In the genomic region with DNA sequence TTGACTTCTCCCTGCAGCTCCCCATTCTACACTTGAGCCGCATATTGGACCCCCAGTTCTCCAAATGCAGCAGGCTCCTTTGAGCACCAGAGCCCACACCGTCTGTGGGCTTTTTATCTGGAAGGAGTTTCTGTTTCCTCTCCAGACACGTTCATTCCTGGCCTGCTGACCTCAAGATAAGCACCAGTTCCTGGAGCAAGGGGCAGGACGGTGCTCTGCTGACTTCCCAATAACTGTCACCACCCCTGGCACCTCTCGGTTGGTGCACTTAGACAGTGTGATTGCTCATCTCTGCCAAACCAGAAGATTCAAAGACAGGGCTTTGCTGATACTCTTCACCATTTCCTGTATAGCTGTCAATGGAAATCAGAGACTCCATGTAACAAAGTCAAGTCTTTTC, we compare ENCODE assay signal across 11 mouse cellular contexts.
DNase-seq lines count a peak whose midpoint lies in the region; ATAC-seq and TF ChIP-seq lines count a peak whose summit lies in the region.
"Had no signal": no experiment of that assay in that cellular context is flagged by ENCODE, and none has a peak within 500 bp of the region (broad histone marks: within the 10 kb centered on the region; RNA-seq: fewer than 3 reads in every experiment).

No protein-coding gene starts in this region.

- H3K4me1 ChIP-seq in kidney, embryonic 16.5 days (ENCODE audit: insufficient read depth, low read length), result peaks cover 5% of the 10 kb centered on the region
- H3K4me1 ChIP-seq in intestine, embryonic 15.5 days (replicated peaks), result peaks cover 8% of the 10 kb centered on the region; the same call in 1 of the 2 replicates

- no peak for ATAC-seq in kidney, embryonic 16.5 days (ENCODE audit: low FRiP score, low TSS enrichment)
- peak; percentile 25; the same call in 1 of the 2 replicates for ATAC-seq in intestine, embryonic 15.5 days
- ATAC-seq: forebrain, embryonic 13.5 days had no signal

- H3K9me3 ChIP-seq in kidney, embryonic 16.5 days (ENCODE audit: low read length), result no peaks in the 10 kb centered on the region
- no peaks in the 10 kb centered on the region for H3K9me3 ChIP-seq in intestine, embryonic 15.5 days
- H3K9me3 ChIP-seq: forebrain, embryonic 13.5 days; hindbrain, embryonic 15.5 days had no signal

- no peak for TF ChIP-seq POLR2A in myocyte (IDR thresholded peaks at IDR 0.05; ENCODE audit: insufficient read length, low read depth)

- no peak overlapping the region for H3K4me2 ChIP-seq in kidney, embryonic 16.5 days (replicated peaks; ENCODE audit: low read depth, low read length)
- no peak overlapping the region for H3K4me2 ChIP-seq in intestine, embryonic 15.5 days (replicated peaks)
- H3K4me2 ChIP-seq in myocyte (ENCODE audit: low read depth), result peak overlapping the region; percentile 71
- H3K4me2 ChIP-seq: forebrain, embryonic 13.5 days; hindbrain, embryonic 15.5 days had no signal

- WGBS in kidney, embryonic 16.5 days, result 36% methylated on average over 5 of the region's 5 CpGs
- 29% methylated on average over 5 of the region's 5 CpGs for WGBS in intestine, embryonic 15.5 days

- H3K27me3 ChIP-seq in kidney, embryonic 16.5 days (ENCODE audit: insufficient read depth, low read length), result no peaks in the 10 kb centered on the region
- H3K27me3 ChIP-seq in intestine, embryonic 15.5 days (replicated peaks), result no peaks in the 10 kb centered on the region
- no peaks in the 10 kb centered on the region for H3K27me3 ChIP-seq in myocyte (ENCODE audit: control insufficient read depth, insufficient read depth, insufficient read length)
- H3K27me3 ChIP-seq: forebrain, embryonic 13.5 days; hindbrain, embryonic 15.5 days had no signal

- H3K79me2 ChIP-seq in myocyte (ENCODE audit: control insufficient read depth, insufficient read depth), result no peaks in the 10 kb centered on the region

- no peak overlapping the region for H3K9ac ChIP-seq in kidney, embryonic 16.5 days (replicated peaks; ENCODE audit: low read length)
- H3K9ac ChIP-seq in intestine, embryonic 15.5 days, result no peak overlapping the region
- H3K9ac ChIP-seq: forebrain, embryonic 13.5 days; hindbrain, embryonic 15.5 days had no signal

- DNase-seq in kidney, adult 8-10 months, result peak; percentile 1 to 2
- DNase-seq in c-Kit-positive CD71-positive TER-119-positive erythroid progenitor cells, embryonic 14.5 days (ENCODE audit: low spot score), result peak; percentile 54
- DNase-seq in retina, embryonic 14.5 days (ENCODE audit: low spot score), result no peak
- DNase-seq in MN1 (ENCODE audit: low spot score), result no peak
- DNase-seq: cerebellum, postnatal 14 days had no signal

- H3ac ChIP-seq in myocyte (ENCODE audit: control insufficient read depth, insufficient read length), result no peak overlapping the region

- H3K4me3 ChIP-seq in kidney, embryonic 16.5 days (ENCODE audit: low read length), result no peak overlapping the region
- H3K4me3 ChIP-seq in intestine, embryonic 15.5 days (replicated peaks), result no peak overlapping the region
- no peak overlapping the region for H3K4me3 ChIP-seq in myocyte
- H3K4me3 ChIP-seq: forebrain, embryonic 13.5 days; hindbrain, embryonic 15.5 days had no signal

- H3K36me3 ChIP-seq in kidney, embryonic 16.5 days (ENCODE audit: insufficient read depth, low read length), result no peaks in the 10 kb centered on the region
- H3K36me3 ChIP-seq in intestine, embryonic 15.5 days, result no peaks in the 10 kb centered on the region
- no peaks in the 10 kb centered on the region for H3K36me3 ChIP-seq in myocyte (ENCODE audit: control insufficient read depth, insufficient read depth)
- H3K36me3 ChIP-seq: hindbrain, embryonic 15.5 days had no signal

- H3K27ac ChIP-seq in kidney, embryonic 16.5 days (ENCODE audit: low read length), result no peak overlapping the region
- no peak overlapping the region for H3K27ac ChIP-seq in intestine, embryonic 15.5 days
- H3K27ac ChIP-seq: forebrain, embryonic 13.5 days; hindbrain, embryonic 15.5 days; macrophage had no signal

TF ChIP-seq in myocyte, 11 proteins besides CTCF, POLR2A, EP300 and RAD21:
- no peak for TF ChIP-seq MYOG (IDR thresholded peaks at IDR 0.05; ENCODE audit: control insufficient read depth in 1 of 3, insufficient read depth in 1 of 3, insufficient read length in 2 of 3, low read depth in 2 of 3)
- TF ChIP-seq TCF3 (IDR thresholded peaks at IDR 0.05; ENCODE audit: insufficient read length, low read depth), result no peak
- no peak for TF ChIP-seq MAX (IDR thresholded peaks at IDR 0.05; ENCODE audit: low read depth)
- no peak for TF ChIP-seq TCF12 (IDR thresholded peaks at IDR 0.05; ENCODE audit: insufficient read depth, poor library complexity, severe bottlenecking)
- no peak for TF ChIP-seq USF1 (IDR thresholded peaks at IDR 0.05; ENCODE audit: low read depth)
- no peak for TF ChIP-seq CEBPB (IDR thresholded peaks at IDR 0.05; ENCODE audit: insufficient read depth, poor library complexity, severe bottlenecking)
- TF ChIP-seq MYOD1 (IDR thresholded peaks at IDR 0.05; ENCODE audit: control insufficient read depth in 1 of 3, insufficient read length in 2 of 3, low read depth in 2 of 3), result no peak
- TF ChIP-seq SRF (IDR thresholded peaks at IDR 0.05; ENCODE audit: control insufficient read depth, insufficient read length, low read depth), result no peak
- no peak for TF ChIP-seq POLR2AphosphoS2 (IDR thresholded peaks at IDR 0.05; ENCODE audit: insufficient read length, low read depth)
- TF ChIP-seq REST (IDR thresholded peaks at IDR 0.05; ENCODE audit: insufficient read depth, insufficient read length), result no peak

Comparison
In these comparisons a context has a peak if more than half of its experiments do, and no peak if none do; other contexts are left out.
1. DNase-seq: peak in kidney, adult 8-10 months (2 of 2) and c-Kit-positive CD71-positive TER-119-positive erythroid progenitor cells, embryonic 14.5 days (single experiment); none in retina, embryonic 14.5 days (single experiment) and MN1 (single experiment).